Mouse (Mus musculus) thymus, postnatal 0 days (tissue): ENCODE results near the gene Vps33a. TPM values are rescaled to one million over a fixed set of nuclear protein-coding genes. Genes with fewer than 3 reads are reported as not detected.
"Not testable (repeated sequence)": the region's sequence is repeated elsewhere in the genome, so short reads cannot be mapped to it uniquely, and the experiment has no call there.

Source experiments
- DNase-seq: peaks from one replicate; pipeline ENCODE4 v3.0.0-alpha.2; 2015; ENCODE audit warnings: low spot score
- polyA plus RNA-seq: library from polyadenylated mRNA; unstranded; fragments of >200 nt; fragmentation: Nextera tagmentation; extraction: Ambion mirVana; gene quantifications from 2 replicates; pipeline ENCODE4 v1.2.1, GENCODE M21; 2015

Gene Vps33a
- polyA plus RNA-seq, 1 experiment from 2014 or later = 23.0 TPM

GRCm38 (mm10) chr5:123525281-123525680 is 47.6 kb downstream of the Vps33a start, which contains the start of gene Gm49027:
Gm49027 (minus strand) TSS chr5:123525488.
- no peak for DNase-seq

GRCm38 (mm10) chr5:123524393-123524750 is 48.5 kb downstream of the Vps33a start:
- no peak for DNase-seq

DNA sequence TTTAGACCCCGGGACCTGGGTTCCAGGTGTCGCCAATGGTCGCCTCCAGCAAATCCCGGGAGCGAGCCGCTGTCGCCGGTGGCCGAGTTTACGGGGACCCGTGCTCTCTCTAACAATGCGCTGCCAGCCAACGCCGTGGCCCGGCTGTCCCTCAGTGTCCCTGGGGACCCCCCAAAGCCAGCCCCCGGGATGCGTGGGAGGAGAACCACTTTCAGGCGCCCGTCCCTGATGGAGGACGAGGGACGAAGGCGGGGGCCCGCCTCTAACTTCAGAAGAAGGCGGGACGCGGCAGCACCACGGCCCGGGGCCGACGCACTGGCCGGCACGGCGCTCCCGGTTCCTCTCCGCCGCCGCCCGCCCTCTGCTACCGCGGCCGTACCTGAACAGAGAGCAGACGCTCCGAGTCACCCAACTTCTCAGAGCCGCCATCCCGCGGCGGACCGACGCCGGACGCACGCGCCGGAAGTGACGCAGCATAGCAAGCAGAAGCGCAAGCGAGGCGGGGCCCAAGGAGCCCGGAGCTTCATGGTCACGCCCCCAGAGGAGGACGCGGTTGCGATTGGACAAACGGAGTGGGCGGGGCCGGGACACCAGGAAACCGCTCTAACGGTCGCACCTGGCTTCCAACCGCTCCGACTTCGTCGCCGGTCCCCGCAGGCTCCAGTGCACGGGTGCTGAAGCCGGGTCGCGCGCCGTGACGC is 49.0 kb downstream of the Vps33a start, which contains the start of gene Diablo:
Gene Diablo (minus strand): TSS at position 485 of the 701 bp plus-strand sequence.
- peak; percentile 100 for DNase-seq

GRCm38 (mm10) chr5:123522166-123522565 is 50.7 kb downstream of the Vps33a start:
- no peak for DNase-seq

DNA sequence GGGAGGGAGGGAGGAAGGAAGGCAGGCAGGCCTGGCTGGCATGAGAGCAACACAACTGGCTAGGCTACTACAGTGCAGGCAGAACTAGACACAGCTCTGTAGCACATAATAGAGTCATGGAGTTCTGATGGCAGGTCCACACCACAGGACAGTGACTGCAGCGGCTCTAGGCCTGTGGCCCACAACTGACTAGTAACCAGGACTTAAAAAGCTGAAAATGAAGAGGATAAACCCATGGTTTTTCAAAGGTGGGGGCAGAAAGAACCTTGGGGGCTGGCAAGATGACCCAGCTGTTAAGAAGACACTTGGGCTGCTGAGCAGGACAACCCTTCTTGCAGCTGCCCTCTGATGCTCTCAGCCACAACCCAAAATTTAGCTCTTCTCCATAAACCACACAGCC is 51.2 kb downstream of the Vps33a start:
- no peak for DNase-seq

DNA sequence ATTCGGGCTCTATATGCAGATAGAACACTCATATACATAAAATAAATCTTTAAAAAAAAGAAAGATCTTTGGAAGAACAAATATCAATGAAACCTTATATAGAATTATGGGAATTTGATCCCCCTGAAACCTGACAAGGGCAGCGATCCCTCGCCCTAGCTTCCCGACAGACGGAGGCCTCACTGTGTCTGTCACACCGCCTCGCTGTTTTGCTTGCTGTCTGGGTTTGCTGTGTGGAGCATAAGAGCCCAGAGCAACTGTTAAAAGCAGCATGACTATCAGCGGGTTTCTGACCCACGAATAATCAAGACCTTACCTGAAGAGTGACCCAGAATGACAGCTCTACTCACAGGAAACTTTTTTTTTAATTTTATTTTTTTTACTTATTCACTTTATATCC is 52.2 kb downstream of the Vps33a start:
- DNase-seq = no peak

- no peak for DNase-seq
Observed at GRCm38 (mm10) chr5:123514871-123515270, 58.0 kb downstream of the Vps33a start.

DNA sequence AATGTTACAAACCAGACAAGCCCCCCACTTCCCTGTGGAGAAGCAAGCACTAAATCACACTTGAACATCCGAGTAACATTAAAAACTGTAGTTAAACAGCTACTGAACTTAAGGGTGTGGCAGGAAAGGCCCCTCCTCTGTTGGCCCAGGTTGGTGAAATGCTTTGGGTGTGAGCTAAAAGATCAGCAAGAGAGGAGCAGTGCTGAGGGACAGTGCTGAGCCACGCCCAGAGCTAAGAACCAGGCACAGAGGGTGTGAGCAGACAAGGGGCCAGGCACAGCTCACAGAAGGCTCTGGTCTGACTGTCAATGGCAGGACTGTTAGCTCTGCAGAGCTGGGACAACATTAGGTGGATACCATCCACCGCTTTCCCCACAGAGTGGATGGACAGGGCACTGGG is 60.7 kb downstream of the Vps33a start:
- no peak for DNase-seq

- not testable (repeated sequence) for DNase-seq
Observed at GRCm38 (mm10) chr5:123511426-123511825, 61.4 kb downstream of the Vps33a start.

DNA sequence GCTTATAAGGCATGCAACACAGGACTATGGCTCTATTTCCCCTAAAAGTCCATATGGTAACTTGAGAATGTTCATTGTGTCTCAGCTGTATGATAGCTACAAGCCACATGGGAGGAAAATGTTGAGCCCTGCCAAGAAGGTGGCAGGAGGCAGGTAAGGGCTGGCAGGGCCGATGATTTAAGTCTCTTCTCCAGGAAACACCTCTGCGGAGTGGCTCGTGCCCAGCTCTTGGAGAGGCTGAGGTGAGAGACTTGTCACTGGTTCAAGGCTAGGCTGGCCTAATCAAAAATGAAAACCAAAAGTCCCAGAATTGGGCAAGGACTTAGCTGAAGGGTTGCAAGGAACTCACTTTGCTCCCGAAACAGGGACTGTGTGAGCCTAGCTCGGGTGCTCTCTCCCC is 62.7 kb downstream of the Vps33a start, which contains the start of gene B3gnt4:
Gene B3gnt4 (plus strand): TSS at position 301 of the 400 bp plus-strand sequence.
- no peak for DNase-seq

DNA sequence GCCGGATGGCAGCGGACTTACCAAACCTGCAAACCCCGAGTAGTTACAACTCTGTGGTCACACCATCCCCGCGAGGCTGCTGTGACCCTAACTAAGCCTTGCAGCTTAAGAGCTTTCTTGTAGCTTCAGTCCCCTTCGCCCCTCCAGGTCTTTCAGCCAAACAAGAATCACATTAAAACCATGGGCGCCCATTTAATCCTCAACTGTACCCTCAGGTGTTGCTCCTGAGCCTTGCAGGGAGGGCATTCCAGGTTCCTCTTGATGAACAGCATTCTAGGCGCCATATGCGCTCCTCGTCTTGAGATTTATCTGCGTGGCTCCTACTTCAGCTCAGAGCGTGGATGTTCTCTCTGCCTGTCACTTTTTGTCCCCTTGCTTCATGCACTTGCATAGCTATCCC is 63.9 kb downstream of the Vps33a start:
- DNase-seq = no peak

DNA sequence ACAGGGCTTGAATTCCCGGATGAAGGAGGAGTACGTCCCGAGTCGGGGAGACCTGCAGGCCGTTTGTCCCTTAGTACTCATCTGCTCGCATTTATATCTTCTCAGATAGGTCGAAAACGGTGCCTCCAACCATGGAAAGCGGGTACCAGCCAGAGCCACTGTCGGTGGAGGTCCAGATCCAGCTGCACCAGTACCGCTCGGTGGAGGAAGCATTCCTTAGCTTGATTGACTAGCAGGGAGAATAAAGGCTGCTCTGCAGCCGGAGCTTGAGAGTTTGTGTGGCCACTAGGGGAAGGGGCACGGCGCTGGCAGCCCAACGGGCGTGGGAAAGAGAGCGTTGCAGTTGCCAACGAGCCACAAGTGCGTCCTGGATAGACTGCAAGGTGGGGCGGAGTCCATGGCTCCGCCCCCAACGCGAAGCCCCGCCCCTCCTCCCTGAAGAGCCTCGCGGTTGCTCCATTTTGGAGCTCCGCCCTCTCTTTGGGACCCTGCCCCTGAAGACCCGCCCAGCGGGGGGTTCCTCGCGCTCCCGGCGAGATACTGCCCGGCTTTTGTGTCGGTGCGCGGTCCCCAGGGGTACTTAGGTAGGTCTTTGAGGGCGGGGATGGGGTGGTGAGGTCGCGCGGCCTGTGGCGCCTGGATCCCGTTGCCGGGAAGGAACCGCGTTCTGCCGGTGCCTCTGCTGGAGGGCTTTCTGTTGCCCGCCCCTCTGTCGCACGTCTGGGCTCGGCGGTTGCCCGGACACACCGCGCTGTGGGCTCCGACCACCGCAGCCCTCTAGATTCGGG is 64.7 kb downstream of the Vps33a start:
- DNase-seq = peak; percentile 94

DNA sequence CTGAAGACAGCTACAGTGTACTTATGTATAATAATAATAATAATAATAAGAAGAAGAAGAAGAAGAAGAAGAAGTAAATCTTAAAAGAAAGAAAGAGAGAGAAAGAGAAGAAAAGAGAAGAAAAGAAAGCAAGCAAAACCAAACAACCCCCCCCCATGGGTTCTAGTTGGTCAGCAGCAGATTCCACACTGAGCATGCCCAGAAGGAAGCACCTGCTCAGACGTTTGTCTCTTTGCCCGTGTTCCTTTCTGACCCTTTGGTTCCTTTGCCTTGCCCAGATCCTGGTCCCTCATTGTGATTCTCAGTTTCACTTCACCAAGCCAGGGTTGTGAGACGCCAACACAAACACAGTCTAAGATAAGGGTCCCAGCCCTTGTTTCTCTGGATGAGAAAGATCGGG is 70.9 kb downstream of the Vps33a start:
- DNase-seq = no peak

GRCm38 (mm10) chr5:123499717-123500116 is 73.1 kb downstream of the Vps33a start:
- DNase-seq = peak; percentile 64

GRCm38 (mm10) chr5:123489935-123490334 is 82.9 kb downstream of the Vps33a start:
- no peak for DNase-seq

DNA sequence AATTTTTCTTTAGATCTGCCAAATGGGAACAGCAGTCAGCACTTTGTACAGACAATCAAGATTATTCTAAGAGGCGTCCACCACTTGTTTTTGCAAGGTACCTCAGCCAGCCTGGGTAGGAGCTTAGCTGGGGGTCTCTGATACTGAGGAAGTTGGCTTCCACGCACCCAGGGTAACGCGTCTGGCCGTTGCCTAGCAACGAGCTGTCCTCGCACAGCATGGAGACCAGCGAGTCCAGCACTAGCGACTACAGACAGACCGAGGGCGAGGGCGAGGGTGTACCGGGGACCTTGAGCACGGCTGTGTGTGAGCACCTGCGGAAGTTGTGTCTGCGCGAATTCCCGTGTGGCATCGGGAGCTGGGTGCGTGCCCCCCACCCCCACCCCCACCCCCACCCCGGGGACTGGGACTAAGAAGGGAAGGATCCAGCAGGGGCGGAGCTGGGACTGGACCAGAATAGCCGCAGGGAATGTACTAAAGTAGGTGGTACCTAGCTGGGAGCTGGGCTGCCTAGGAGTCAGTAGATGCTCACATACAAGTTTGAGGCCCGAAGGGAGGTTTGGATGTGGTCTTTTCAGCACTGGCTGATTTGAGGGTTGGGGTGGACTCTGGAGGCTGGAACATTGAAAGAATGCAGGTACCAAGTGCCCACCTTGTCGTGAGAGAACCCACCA is 83.6 kb downstream of the Vps33a start, which contains the start of the genes Lrrc43 and Il31:
Gene Lrrc43 (plus strand): TSS at position 194 of the 674 bp plus-strand sequence.
Gene Il31 (minus strand): TSS at position 378 of the 674 bp plus-strand sequence.
- DNase-seq = peak; percentile 20

DNA sequence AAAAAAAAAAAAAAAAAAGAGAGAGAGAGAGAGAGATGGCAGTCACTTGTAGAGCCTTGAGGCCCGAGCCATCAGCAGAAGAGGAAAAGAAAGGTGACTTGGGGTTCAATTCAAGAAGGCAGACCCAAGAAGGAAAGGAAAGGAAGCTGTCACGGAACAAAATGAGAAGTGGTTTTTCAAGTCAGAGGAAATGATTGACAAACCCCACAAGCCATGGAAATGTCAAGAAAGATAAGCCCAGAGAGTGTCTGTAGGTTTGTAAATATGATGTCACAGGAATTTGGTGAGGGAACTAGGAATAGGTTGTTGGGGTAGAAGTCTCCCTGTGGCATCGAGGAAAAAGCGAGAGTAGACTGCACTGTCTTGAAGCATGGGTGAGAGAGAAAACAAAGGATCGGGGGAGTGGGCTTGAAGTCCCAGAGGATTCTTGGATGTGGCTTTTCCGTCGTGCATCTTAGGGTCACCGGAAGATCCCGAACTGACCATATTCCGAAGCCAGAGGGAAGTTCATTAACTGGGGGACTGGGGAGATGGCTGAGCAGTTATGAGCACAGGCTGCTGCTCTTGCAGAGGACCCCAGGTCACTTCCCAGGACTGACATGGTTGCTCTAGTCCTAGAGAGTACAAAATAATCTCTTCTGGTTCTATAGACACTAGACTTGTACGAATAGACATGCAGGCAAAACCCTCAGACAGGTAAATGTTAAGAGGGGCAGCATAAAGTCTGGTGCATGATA is 85.0 kb downstream of the Vps33a start:
- DNase-seq = no peak
